Mouse (Mus musculus): Measurements from ENCODE around the gene Gm10300. TPM values are rescaled to one million over a fixed set of nuclear protein-coding genes. Genes with fewer than 3 reads are reported as not detected.

Gene Gm10300
- total RNA-seq, 2 experiments from 2014 or later = 0.10 TPM; not detected in 1

DNA sequence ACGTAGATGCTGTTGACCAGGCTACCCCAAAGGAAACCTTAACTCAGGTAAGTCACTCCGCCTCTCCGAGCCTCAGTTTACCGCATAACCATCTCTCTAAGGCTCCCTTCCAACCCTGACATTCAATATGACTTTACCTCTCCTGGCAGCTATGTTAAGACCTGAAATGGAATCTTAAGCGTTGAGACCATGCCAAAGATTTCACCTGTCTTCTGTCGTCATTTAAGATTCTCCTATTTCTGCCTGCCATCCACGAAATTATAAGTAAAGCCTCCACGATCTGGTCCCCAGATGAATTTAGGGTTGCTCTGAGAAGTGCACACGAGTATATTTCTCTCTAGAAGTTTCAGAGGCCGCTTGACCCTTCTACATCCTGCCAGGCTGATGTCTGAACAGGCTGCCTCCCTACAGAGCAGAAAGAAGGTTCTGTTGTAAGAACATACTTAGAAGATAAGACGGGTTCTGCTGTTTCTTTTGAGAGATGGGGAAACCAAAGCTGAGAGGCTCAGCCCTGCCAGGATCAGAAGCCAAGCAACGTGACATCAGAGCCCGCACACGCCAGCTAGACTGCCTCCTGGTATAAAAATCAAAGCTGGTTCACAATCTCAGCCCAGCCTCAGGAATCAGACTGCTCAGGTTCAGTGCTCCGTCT, 24.8 kb upstream of the Gm10300 start:
- intact Hi-C loops (cut with DNase I) = no loop called here
- DNase-seq = peak in 1 of 2 experiments; percentile 35

DNA sequence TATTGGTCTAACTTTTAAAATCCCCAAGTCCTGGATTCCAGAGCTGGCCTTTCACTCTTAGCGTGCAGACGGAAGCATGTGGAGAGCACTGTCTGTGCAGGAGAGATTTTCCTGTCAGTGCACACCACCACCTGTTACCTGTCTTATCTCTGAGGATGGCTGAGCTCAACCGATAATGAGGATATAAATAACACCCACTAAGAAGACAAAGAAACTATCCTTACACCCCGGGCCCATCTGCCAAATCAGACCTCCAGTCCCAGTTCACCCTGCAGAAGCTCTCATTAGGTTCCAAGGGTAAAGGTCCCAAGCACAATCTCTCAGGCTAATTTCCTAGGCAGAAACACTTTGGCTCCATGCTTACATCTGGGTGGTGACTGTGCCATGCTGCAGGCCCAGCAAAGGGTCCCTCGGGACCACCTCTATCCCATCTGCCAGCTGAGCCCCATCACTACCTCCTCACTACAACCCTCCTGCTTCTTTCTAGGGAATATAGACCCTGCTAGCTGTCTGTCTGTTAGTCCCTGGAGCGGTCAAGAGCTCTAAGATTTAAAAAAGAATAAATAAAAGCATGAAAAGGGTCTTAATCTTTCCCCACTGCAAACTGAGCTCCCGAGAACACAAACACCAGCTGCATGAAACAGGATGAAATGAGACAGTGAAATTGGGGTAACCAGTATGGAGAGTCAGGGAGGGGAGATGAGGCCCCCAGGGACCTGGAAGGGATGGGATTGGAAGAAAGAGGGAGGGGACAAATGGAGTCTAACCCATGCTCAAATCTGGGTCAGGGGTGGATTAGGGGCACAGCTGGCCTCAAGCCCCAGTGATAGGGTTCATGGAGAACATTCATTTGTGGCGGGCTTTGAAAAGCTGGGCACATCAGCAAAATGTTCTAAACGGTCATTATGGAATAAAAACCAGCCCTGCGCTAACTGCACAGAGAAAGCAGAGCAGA, 22.9 kb upstream of the Gm10300 start:
- intact Hi-C loops (cut with DNase I) = no loop called here
- DNase-seq = no peak

- intact Hi-C loops (cut with DNase I) = no loop called here
- DNase-seq = no peak
Observed at GRCm38 (mm10) chr4:132057311-132057710, 17.2 kb upstream of the Gm10300 start.

- DNase-seq = no peak
- intact Hi-C loops (cut with DNase I) = no loop called here
Observed at GRCm38 (mm10) chr4:132059541-132059940, 15.0 kb upstream of the Gm10300 start.

- no peak for DNase-seq
- intact Hi-C loops (cut with DNase I) = no loop called here
Observed at GRCm38 (mm10) chr4:132060040-132060832, 14.3 kb upstream of the Gm10300 start.

GRCm38 (mm10) chr4:132062289-132062688, 12.2 kb upstream of the Gm10300 start:
- DNase-seq = no peak
- intact Hi-C loops (cut with DNase I) = no loop called here

DNA sequence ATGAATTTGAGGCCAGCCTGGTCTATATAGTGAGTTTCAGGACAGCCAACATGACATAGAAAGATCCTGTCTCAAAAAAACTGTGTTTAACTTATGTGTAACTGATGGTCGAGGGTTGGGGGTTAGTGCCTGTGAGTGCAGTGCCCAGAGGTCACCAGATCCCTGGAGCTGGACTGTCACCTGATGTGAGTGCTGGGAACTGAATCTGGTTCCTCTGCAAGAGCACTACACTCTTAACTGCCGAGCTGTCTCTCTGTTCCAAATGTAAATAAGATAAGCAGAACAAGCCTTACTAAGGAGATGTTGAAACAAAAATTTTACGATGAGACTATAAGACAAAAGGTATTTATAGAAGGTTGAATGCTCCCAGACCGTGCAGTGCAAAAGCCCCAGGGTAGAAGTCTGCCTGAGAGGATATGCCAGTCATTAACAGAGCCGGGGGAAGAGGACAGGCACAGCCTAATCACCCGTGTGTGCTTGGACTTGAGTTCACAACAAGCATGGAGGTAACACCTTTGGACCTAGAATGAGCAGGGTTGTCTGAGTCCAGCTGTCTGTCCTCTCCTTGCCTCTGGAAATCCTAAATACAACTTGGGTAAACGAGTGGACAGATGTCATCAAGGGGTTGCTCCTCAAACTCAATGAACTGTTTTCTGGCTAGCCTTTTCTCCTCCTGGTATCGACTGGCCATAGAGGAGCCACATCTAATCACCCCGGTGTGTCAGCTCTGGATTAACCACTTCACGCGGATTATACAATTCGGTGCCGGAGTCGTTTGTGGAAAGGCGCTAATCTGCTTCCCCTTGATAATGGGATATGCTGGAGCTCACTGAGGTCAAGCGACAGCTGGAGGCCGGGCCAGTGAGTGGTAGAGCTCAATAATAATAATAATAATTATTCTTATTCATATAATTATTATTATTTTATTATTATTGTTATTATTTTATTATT, 11.3 kb upstream of the Gm10300 start:
- no peak for DNase-seq
- intact Hi-C loops (cut with DNase I) = no loop called here

GRCm38 (mm10) chr4:132064550-132064949, 9.9 kb upstream of the Gm10300 start:
- intact Hi-C loops (cut with DNase I) = no loop called here
- DNase-seq = no peak

DNA sequence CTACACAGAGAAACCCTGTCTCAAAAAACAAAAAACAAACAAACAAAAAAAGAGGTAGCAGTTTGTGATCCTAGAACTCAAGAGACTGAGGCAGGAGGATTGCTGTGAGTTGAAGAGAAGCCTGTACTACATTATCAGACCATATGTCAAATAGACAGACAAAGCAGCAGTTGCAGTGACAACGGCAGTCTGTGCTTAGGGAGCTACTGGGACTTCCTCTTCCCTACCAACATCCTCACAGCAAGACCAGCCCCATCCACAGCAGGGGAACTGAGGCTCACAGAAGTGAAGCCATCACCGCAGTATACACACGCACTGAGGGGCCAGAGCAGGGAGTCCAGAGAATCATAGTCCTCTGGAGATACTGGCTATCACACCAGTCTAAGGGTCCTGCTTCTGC, 8.9 kb upstream of the Gm10300 start:
- no peak for DNase-seq
- intact Hi-C loops (cut with DNase I) = no loop called here

DNA sequence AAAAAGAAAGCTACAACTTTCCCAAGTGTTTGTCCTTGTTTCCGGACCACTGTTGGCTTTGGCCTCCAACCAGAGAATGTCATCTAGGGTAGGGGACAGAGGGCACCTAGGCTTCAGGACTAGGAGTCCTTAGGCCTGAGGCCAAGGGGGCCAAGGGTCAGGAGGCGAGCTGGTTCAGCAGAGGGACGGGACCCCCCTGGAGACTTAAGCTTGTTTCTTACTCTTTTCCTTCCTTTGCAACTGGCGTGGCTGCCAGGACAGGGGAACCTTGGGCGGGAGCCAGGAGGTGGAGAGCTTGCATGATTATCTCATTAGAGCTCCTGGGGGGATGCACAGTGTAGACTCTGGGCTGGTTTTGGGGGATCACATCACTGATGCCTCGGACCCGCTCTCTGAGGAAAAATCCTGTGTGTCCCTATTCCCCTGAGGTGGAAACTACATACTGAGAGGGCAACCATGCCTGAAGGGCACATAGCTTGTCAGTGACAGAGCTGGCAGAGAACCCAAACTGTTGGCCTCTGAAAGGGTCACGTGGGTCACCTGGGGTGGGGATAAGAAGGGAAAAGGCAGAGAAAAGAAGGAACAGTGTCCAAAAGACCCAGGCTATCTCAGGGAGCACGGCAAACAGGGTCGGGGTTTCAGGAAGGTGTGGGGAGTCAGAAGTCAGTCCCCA, 8.3 kb upstream of the Gm10300 start:
- peak; percentile 66 to 69 for DNase-seq
- intact Hi-C loops (cut with DNase I) = no loop called here

DNA sequence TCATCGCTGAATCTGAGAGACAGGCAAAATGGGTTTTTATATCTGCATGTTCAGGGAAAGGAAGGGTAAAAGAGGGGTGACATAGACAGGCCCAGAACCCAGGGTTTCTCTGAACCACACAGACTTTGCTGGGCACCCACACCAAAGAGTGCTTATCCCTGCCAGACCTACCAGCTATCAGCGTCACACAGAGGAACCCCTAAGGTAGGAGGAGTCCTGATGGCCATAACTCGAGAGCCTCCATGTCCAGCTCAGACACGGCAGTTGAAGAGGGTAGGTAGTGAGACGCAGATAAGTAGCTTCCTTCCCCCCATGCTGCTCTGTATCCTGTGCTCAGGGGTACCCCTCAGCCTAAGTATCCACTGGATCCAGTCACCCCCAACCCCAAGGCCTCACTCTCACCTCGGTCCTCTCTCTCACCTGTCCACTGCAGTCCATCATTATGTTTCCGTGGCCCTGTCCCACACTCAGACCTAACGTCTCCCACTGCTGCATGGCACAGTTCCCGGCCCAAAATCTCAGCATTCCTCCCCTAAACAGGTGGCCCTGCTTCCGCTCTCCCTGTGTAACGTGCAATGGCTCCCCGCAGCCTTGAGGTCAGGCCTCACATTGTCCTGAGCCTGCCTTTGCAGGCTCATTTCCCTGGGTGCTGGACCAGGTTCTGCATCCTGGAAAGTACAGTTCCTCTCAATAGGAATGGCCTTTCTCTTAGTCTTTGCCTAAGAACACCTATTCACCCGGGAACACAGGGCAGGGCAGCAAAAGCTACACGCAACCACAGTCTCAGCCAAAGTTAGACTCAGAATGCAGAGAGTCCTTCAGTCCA, 7.2 kb upstream of the Gm10300 start:
- intact Hi-C loops (cut with DNase I) = no loop called here
- DNase-seq = no peak

DNA sequence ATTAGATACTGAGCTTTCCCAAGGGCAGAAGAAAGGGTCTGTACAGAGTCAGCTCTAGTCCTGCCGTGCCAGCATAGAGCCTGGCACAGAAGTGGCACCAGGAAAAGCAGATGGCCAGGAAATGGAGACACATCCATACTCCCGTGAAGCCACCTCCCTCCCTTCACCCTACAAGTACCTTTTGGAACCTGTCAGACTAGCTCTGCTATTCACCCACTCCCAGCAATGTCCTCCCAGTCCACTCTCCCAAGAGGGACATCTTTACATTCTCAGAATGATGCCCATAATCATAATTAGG, 6.6 kb upstream of the Gm10300 start:
- DNase-seq = no peak
- intact Hi-C loops (cut with DNase I) = no loop called here

DNA sequence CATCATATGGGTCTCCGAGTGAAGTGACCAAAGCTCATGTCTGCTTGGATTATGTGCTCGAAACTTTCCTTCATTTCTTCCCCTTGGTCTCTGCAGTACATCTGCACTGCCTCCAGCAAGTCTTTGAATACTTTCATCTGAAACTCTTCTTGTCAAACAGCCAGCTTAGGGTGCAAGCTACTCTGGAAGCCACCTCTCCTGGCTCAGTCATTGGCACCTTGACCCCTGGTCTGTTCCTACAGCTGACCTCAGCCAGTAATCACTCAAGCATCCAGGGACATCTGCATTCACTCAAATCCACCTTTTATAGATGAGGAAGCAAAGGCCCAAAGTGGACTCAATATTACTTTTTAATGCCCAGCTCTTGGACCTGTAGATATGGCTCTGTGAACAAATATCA, 2.8 kb upstream of the Gm10300 start:
- intact Hi-C loops (cut with DNase I) = no loop called here
- DNase-seq = no peak

DNA sequence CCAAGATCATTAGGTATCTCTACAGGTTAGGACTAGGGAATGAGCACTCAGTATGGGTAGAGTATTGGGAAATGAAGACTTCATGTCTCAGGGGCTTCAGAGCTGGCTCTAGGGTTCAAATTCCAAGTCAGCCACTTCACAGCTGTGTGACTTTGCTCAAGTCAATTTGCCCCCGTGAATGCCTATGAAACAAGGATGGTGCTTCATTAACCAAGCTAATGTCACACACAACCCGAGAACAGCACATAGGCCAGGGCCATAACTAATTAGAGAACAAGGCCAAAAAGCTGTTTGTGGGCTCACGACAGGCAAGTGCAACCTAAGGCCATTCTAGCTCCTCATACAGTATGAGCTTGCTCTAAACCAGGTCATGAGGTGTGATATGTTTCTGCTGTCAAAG, 2.3 kb upstream of the Gm10300 start:
- intact Hi-C loops (cut with DNase I) = no loop called here
- no peak for DNase-seq

DNA sequence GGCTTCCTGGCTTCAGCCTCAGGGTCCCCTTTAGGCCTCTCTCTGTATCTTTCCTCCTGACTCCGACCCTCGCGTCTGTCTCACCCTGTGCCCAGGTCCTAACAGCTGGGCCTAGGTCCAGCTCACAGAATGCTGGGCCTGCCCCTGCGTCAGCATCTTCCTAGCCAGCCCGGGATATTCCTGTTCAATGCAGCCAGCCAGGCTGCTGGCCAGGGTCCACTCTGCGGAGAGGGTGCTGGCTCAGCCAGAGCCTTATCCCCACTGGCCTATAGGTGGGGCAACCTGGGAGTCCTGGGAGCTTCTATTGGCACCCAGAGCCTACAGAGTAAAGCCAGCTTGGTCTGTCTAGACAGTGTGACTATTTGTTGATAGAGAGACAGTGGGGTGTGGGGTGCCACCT, 1.6 kb upstream of the Gm10300 start:
- DNase-seq = peak; percentile 68 to 79
- intact Hi-C loops (cut with DNase I) = no loop called here

GRCm38 (mm10) chr4:132074933-132075769, 654 bp downstream of the Gm10300 start, which contains the start of gene Epb41:
Epb41 (minus strand) TSS chr4:132075321.
- DNase-seq = peak; percentile 98 to 99
- intact Hi-C loops (cut with DNase I) = loop anchor here (2.0 to 5.0 kb wide), 2 partner anchors 36 to 158 kb away; no protein-coding TSS in a partner anchor

GRCm38 (mm10) chr4:132075796-132076195, 1.3 kb downstream of the Gm10300 start:
- intact Hi-C loops (cut with DNase I) = loop anchor here (2.0 to 5.0 kb wide), 2 partner anchors 37 to 158 kb away; no protein-coding TSS in a partner anchor

More at GRCm38 (mm10) chr4:132075796-132076195, 1.3 kb downstream of the Gm10300 start:
- DNase-seq = no peak

Measured in heart, postnatal 10 days (tissue).